Mouse (Mus musculus) testis, adult 2 months (tissue): ENCODE results near the gene Aqp2. TPM values are rescaled to one million over a fixed set of nuclear protein-coding genes. Genes with fewer than 3 reads are reported as not detected.

ENCODE experiments used
- H3K27ac ChIP-seq: fragments of 200-500 bp; 2 replicates; pipeline ENCODE4 v1.5.1; 2012; ENCODE audit warnings: low read depth, low read length; ENCODE audit not compliant: control insufficient read depth, insufficient read depth
- H3K27me3 ChIP-seq: fragments of 200-500 bp; 2 replicates; pipeline ENCODE4 v1.6.1; 2012; ENCODE audit warnings: mild to moderate bottlenecking, low read length, moderate library complexity; ENCODE audit not compliant: control insufficient read depth, insufficient read depth
- H3K36me3 ChIP-seq: fragments of 200-500 bp; 2 replicates; pipeline ENCODE4 v1.6.1; 2012; ENCODE audit warnings: mild to moderate bottlenecking, low read length; ENCODE audit not compliant: control insufficient read depth, insufficient read depth
- H3K4me1 ChIP-seq: fragments of 200-500 bp; 2 replicates; pipeline ENCODE4 v1.6.1; 2012; ENCODE audit warnings: low read length; ENCODE audit not compliant: control insufficient read depth, insufficient read depth
- H3K4me3 ChIP-seq: fragments of 200-500 bp; 2 replicates; pipeline ENCODE4 v1.5.1; 2012; ENCODE audit warnings: low read depth, mild to moderate bottlenecking, low read length, moderate library complexity, mixed read lengths; ENCODE audit not compliant: control insufficient read depth
- CTCF ChIP-seq: fragments of 200-500 bp; IDR thresholded peaks from 2 replicates; pipeline ENCODE4 v1.5.1; 2012; ENCODE audit warnings: low read depth, mild to moderate bottlenecking, inconsistent platforms, low read length, moderate library complexity; ENCODE audit not compliant: control insufficient read depth, insufficient read depth, insufficient replicate concordance
- POLR2A ChIP-seq: fragments of 200-500 bp; IDR thresholded peaks from 2 replicates; pipeline ENCODE4 v1.6.1; 2012; ENCODE audit warnings: low read depth, mild to moderate bottlenecking, inconsistent platforms, low read length, moderate library complexity; ENCODE audit not compliant: control insufficient read depth
- polyA plus RNA-seq: library from polyadenylated mRNA; depleted of rRNA; stranded (reverse); fragments of >200 nt; gene quantifications from 2 replicates; pipeline ENCODE4 v1.2.3, GENCODE M21; 2012

The Aqp2 gene
- polyA plus RNA-seq, 1 experiment: 13.8 TPM

DNA sequence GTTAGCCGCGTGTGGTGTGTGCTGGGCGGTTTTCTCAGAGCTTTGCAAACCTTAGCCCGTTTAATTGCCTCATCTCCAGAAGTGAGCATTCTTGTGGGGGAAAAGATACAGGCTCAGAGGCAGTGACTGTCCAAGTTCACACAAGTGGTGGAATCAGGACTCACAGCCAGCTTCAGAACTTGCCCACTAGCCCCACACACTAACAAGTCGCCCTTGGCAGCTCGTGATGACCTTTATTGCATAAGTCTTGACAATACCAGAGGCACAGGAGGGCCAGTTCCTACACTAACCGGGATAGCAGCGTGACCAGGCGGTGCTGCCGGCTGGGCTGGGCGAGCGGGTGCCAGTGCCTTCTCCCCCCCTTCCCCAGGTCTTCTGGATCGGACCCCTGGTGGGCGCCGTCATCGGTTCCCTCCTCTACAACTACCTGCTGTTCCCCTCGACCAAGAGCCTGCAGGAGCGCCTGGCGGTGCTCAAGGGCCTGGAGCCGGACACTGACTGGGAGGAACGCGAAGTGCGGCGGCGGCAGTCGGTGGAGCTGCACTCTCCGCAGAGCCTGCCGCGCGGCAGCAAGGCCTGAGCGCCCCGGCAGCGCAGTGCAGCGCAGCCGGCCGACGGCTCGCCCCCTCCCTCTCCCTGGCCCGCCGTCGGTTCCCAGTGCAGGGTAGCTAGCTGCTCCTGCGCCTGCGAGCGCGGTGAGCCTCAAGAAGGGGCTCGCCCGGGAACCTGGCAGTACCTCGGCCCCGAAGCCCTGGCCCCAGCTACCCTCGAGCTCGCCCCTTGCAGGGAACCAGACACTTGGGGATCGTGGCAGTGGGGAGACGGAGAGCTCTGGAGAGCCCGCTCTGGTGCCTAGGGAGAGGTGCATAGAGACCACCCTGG, 4.8 kb downstream of the Aqp2 start:
- Histone ChIP-seq H3K4me1 (peaks cover 19% of the 10 kb centered on the region), H3K27me3 (no peaks in the 10 kb centered on the region), H3K27ac (no peak overlapping the region), H3K36me3 (no peaks in the 10 kb centered on the region), H3K4me3 (no peak overlapping the region; the same call in 1 of the 2 replicates)
- no peak for TF ChIP-seq CTCF
- no peak for TF ChIP-seq POLR2A

DNA sequence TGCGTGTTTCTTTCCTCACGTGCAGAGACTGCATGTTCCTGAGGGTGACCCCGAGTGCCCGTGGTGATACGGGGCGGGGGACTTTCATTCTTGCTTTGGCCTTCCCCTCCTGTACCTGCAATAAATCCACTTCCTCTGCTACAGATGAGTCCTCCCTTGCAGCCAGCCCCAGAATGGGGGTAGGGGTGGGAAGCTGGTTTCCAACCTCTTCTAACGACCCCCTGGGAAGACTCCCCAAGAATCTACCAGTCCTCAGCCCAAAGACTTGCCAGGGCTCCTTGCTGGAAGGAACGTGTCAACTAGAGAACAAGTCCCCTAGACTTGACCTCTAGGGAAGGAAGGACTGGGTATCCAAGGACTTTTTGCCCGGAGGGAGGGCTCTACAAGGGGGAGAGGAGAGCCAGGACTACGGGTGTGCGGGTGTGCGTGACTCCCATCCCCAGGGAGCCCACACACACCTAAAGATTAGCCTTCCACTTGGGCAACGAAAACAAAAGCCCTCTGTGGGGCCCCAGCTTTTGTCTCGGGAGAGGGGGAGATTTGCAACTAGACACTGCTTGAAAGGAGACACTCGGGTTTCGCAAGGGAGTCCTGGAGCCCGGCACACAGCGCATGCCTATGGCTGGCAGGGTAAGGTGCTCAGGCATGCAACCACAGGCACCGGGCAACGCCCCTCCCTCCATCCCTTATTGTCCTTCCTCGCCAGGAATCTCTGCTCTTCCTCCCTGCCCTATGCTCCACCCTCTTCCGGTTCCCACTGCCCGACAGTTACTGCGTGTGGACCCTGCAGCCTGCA, 5.8 kb downstream of the Aqp2 start:
- Histone ChIP-seq H3K27ac (no peak overlapping the region), H3K36me3 (no peaks in the 10 kb centered on the region), H3K27me3 (no peaks in the 10 kb centered on the region), H3K4me3 (no peak overlapping the region), H3K4me1 (peaks cover 13% of the 10 kb centered on the region)
- TF ChIP-seq CTCF (no peak), POLR2A (no peak)

- Histone ChIP-seq H3K27ac (no peak overlapping the region), H3K4me3 (no peak overlapping the region), H3K27me3 (no peaks in the 10 kb centered on the region), H3K36me3 (no peaks in the 10 kb centered on the region), H3K4me1 (peaks cover 17% of the 10 kb centered on the region)
- TF ChIP-seq CTCF (no peak), POLR2A (no peak)
Observed at GRCm38 (mm10) chr15:99585741-99586140, 6.9 kb downstream of the Aqp2 start.

GRCm38 (mm10) chr15:99586525-99586924, 7.7 kb downstream of the Aqp2 start:
- Histone ChIP-seq H3K27me3 (no peaks in the 10 kb centered on the region), H3K27ac (no peak overlapping the region), H3K4me3 (no peak overlapping the region), H3K4me1 (peaks cover 21% of the 10 kb centered on the region), H3K36me3 (no peaks in the 10 kb centered on the region)
- TF ChIP-seq CTCF: no peak
- TF ChIP-seq POLR2A: no peak

DNA sequence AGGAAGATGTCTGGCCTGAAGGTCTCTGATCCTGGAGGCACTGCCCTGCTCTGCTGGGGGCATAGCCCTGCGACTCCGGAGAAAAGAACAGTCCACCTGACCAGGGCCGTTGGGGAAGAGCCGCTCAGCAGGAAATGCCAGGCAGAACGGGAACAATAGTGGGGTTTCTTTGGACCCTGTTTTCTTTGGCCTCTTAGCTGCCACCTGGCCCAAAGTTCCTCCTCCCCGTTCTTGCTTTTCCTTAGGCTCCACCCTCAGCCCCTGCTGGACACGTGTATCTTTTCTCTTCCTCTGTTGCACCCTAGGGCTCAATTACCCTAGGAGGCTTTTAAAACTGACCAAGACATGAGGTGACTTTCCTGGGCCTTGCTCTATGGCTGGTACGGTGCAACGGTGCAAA, 10.4 kb downstream of the Aqp2 start:
- Histone ChIP-seq H3K36me3 (no peaks in the 10 kb centered on the region), H3K4me1 (peaks cover 15% of the 10 kb centered on the region), H3K4me3 (no peak overlapping the region), H3K27ac (no peak overlapping the region), H3K27me3 (no peaks in the 10 kb centered on the region)
- TF ChIP-seq CTCF: no peak
- no peak for TF ChIP-seq POLR2A

DNA sequence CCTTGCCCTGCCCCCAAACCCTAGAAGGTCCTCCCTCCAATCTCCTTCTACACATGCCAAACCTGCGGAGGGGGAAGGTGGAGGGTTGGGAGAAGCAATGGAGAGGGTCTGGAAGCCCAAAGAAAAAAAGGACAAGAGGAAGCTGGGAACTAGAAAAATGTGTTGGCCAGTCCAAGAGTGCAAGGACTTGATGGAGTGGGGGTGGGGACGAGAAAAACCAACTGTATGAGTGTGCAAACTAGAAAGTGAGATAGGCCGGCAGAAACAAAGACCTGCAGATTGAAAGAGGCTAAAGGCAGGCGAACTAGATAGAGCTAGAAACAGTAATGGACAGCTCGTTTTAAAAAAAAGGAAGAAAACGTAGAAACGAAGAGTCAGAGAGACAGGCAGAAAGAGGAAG, 10.8 kb downstream of the Aqp2 start:
- TF ChIP-seq POLR2A (no peak), CTCF (no peak)
- Histone ChIP-seq H3K27ac (no peak overlapping the region), H3K27me3 (no peaks in the 10 kb centered on the region), H3K4me3 (no peak overlapping the region), H3K36me3 (no peaks in the 10 kb centered on the region), H3K4me1 (peaks cover 11% of the 10 kb centered on the region)

- H3K27me3 ChIP-seq: no peaks in the 10 kb centered on the region
- H3K27ac ChIP-seq: no peak within 1 kb of the TSS
- TF ChIP-seq POLR2A (no peak), CTCF (no peak)
Observed at GRCm38 (mm10) chr15:99590429-99591084, 11.7 kb downstream of the Aqp2 start, which contains the start of gene Aqp5. Gene Aqp5 (plus strand): TSS chr15:99590782.

More at GRCm38 (mm10) chr15:99590429-99591084, 11.7 kb downstream of the Aqp2 start, which contains the start of gene Aqp5:
- H3K36me3 ChIP-seq: no peaks in the 10 kb centered on the region
- H3K4me1 ChIP-seq: peaks cover 8% of the 10 kb centered on the region
- peak within 1 kb of the TSS; percentile 45 for H3K4me3 ChIP-seq
